Mouse (Mus musculus): ENCODE data around the gene Fam172a.

DNA sequence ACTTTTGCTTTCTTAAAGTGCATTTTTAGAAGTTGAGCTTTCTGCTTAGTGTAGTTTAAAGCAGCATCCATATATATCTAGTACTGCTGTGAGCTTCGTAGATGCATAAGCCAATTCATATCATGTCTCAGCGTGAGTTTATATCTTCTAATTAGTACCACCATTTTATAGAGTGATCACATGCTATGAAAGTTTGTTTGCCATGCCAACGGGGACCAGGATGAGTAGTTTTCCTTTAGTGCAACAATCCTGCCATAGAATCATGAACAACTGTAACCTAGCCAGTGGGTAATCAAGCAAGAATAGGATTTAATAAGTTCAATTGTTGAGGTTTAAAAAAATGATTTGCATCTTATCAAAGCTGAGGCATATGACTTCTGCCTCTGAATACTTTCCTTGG lies 398.8 kb downstream of the Fam172a start:
- TF ChIP-seq CTCF (IDR thresholded peaks at IDR 0.05; ENCODE audit: low read depth) (no peak), EP300 (IDR thresholded peaks at IDR 0.05; ENCODE audit: low read depth) (no peak)

Data from liver, postnatal 0 days (tissue).